Mouse (Mus musculus) midbrain, postnatal 0 days (tissue): Measurements from ENCODE around the gene Fcmr. TPM values are rescaled to one million over a fixed set of nuclear protein-coding genes. Genes with fewer than 3 reads are reported as not detected.

ENCODE experiments used
- ATAC-seq: fragments of 200-750 bp; cut with Nextera tagmentation; 2 replicates; pipeline ENCODE4 v1.8.0; 2017; ENCODE audit warnings: moderate number of reproducible peaks, mild to moderate bottlenecking, moderate TSS enrichment, moderate library complexity; ENCODE audit not compliant: low FRiP score
- DNase-seq: peaks from one replicate; pipeline ENCODE4 v3.0.0-alpha.2; 2015; ENCODE audit warnings: low spot score
- H3K27ac ChIP-seq: fragments of 300-500 bp; sonication (generic); 2 replicates; pipeline ENCODE4 v1.5.1; 2014; ENCODE audit warnings: low read depth, mild to moderate bottlenecking, low read length, mixed read lengths
- H3K27me3 ChIP-seq: fragments of 300-500 bp; sonication (generic); 2 replicates; pipeline ENCODE4 v1.6.1; 2014; ENCODE audit warnings: low read length, control low read depth, mixed read lengths; ENCODE audit not compliant: insufficient read depth
- H3K36me3 ChIP-seq: fragments of 300-500 bp; sonication (generic); 2 replicates; pipeline ENCODE4 v1.6.1; 2014; ENCODE audit warnings: low read length, control low read depth, mixed read lengths; ENCODE audit not compliant: insufficient read depth
- H3K4me1 ChIP-seq: fragments of 300-500 bp; sonication (generic); 2 replicates; pipeline ENCODE4 v1.6.1; 2014; ENCODE audit warnings: mild to moderate bottlenecking, control low read depth, antibody characterized with exemption, low read length, mixed read lengths; ENCODE audit not compliant: insufficient read depth
- H3K4me2 ChIP-seq: fragments of 300-500 bp; sonication (generic); 2 replicates; pipeline ENCODE4 v1.6.1; 2014; ENCODE audit warnings: low read depth, mild to moderate bottlenecking, low read length, mixed read lengths; ENCODE audit not compliant: poor library complexity, severe bottlenecking
- H3K4me3 ChIP-seq: fragments of 300-500 bp; sonication (generic); 2 replicates; pipeline ENCODE4 v1.5.1; 2014; ENCODE audit warnings: low read depth, mild to moderate bottlenecking, low read length, moderate library complexity
- H3K9ac ChIP-seq: fragments of 300-500 bp; sonication (generic); replicated peaks from 2 replicates; pipeline ENCODE4 v1.6.1; 2014; ENCODE audit warnings: mild to moderate bottlenecking, low read length, moderate library complexity, mixed read lengths; ENCODE audit not compliant: poor library complexity, severe bottlenecking
- H3K9me3 ChIP-seq: fragments of 300-500 bp; sonication (generic); 2 replicates; pipeline ENCODE4 v1.6.1; 2016; ENCODE audit warnings: low read length, control low read depth
- CTCF ChIP-seq: IDR thresholded peaks from 2 replicates; pipeline ENCODE4 v1.5.1; 2016; ENCODE audit warnings: antibody characterized with exemption, mild to moderate bottlenecking
- WGBS: fragments of 180-500 bp; shearing (Covaris S2); extraction: QIAGEN DNeasy Blood & Tissue Kit; methylation state at CpG from one replicate; pipeline ENCODE4 v1.1.7; 2014; 5-methylcytosine and 5-hydroxymethylcytosine counted together
- polyA plus RNA-seq: library from polyadenylated mRNA; unstranded; fragments of >200 nt; fragmentation: Nextera tagmentation; extraction: Ambion mirVana; gene quantifications from 2 replicates; pipeline ENCODE4 v1.2.1, GENCODE M21; 2015
- total RNA-seq: library from RNA; depleted of rRNA; stranded (reverse); fragments of >200 nt; gene quantifications from 2 replicates; pipeline ENCODE4 v1.2.3, GENCODE M21; 2014

Fcmr gene
- total and polyA plus RNA-seq, 2 experiments from 2014 or later, result 0.16 to 2.3 TPM

DNA sequence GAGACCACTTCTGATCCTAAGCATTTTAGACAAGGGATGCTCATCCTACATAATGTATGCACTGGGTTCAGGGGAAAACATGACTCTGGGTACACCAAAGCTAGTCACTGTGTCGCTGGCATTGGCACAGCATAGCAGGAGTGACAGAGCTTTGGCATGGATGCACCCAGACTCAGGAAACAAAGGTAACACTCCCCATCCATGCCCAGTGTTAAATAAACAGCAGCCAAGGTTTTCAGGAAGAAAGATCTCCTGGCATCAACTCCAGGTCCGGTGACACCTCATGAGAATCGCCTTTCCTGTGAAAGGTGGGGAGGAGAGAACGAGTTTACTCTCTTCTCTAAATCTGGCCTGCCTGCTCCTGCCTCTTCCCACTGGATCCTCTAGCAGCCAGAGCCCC lies 36.8 kb upstream of the Fcmr start:
- no peak overlapping the region for H3K9ac ChIP-seq
- TF ChIP-seq CTCF, result no peak
- H3K4me2 ChIP-seq, result no peak overlapping the region
- ATAC-seq (no peak), DNase-seq (no peak)
- no peaks in the 10 kb centered on the region for H3K36me3 ChIP-seq
- H3K4me3 ChIP-seq, result no peak overlapping the region
- H3K27ac ChIP-seq, result no peak overlapping the region
- no peaks in the 10 kb centered on the region for H3K4me1 ChIP-seq
- no peaks in the 10 kb centered on the region for H3K9me3 ChIP-seq
- no peaks in the 10 kb centered on the region for H3K27me3 ChIP-seq
- WGBS, result 79% methylated on average over 4 of the region's 4 CpGs

DNA sequence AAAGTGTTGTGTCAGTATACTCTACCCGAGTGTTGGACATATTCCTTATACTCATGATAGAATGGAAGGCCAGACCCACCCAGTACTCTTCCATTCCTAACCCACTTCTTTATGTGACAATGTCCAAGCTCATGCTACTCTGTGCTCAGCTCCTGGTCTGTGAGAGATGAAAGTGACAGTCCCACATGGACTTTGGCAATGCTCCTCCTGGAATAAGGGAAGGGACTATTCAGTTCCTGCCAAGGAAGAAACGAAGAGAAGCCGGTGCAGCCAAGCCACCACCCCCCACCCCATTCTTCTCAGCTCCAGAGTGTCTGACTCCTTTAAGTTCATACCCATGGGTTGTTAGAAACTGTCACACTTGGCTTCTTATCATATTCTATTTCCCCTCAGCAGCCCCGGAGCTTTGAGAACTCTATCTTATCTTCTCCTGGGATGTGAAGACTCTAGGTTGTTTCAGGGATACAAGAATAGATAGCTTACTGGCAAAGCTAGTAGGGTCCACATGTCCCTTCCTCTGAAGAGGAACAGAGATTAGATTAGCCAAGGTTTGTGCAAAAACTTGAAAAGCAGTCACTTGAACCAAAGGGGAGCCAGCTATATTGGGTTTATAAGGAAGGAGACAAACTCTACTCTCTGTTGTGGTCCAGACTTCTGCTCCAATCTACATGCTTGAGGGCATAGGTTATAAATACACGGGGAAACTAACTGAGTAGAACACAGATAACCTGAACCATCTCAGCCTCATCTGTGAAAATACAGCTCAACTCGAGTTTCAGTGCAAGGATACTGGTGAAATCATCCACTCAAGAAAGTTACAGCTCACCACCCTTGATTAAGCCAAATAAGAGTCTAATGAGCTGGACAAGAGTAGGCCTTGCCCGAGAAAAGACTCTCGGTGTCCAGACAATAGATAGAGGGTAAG lies 35.3 kb upstream of the Fcmr start:
- H3K9ac ChIP-seq, result no peak overlapping the region
- TF ChIP-seq CTCF, result no peak
- H3K9me3 ChIP-seq, result no peaks in the 10 kb centered on the region
- H3K27ac ChIP-seq, result no peak overlapping the region
- 79% methylated on average over 8 of the region's 8 CpGs for whole genome bisulfite sequencing
- DNase-seq, result peak; percentile 7
- no peaks in the 10 kb centered on the region for H3K36me3 ChIP-seq
- no peak overlapping the region for H3K4me2 ChIP-seq
- H3K4me1 ChIP-seq, result no peaks in the 10 kb centered on the region
- ATAC-seq, result no peak
- no peak overlapping the region for H3K4me3 ChIP-seq
- H3K27me3 ChIP-seq, result no peaks in the 10 kb centered on the region

DNA sequence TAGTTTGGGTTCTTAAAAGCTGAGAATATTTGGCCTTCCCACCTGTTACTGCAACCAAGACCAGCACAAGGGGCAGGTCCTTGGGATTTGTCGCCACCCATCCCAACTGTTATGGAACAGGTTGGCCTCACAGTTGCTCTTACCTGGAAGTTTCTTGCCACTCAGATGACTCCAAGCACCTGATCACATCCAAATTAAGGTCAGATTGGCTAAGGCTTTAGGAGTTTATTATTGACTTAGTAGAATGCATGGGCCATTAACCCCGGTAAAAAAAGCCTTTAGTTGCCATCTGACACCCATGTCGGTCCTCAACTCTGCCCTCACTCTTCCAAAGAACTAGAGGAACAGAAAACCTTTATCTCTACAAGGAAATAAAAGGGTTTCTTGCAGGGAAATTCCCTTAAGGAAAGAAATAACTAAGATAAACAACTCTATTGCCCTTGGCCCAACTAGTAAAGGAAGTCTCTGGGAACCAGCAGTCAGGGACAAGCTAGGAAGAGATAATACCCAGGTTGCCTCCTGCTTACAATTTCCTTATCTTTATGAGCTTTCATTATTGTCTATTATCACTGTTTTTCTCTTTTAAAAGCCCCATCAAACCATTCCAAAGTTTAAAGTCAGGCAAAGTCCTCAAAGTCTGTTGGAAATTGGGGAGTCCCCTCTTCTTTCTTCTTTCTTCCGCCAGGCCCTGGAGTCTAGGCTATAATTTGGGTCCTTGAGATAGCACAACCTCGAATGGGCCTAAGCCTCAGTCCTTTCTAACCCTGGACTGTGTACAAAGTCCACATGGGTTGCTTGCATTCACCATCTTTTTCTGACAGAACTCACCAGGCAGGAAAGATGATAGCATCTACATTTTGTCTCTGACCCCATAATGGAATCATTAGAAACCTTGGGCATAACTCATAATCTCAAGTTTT lies 33.0 kb upstream of the Fcmr start:
- Histone ChIP-seq H3K4me2 (no peak overlapping the region), H3K36me3 (no peaks in the 10 kb centered on the region), H3K9ac (no peak overlapping the region), H3K27ac (no peak overlapping the region), H3K4me3 (no peak overlapping the region), H3K9me3 (no peaks in the 10 kb centered on the region), H3K27me3 (no peaks in the 10 kb centered on the region), H3K4me1 (no peaks in the 10 kb centered on the region)
- no peak for TF ChIP-seq CTCF
- DNase-seq (no peak), ATAC-seq (no peak)
- 81% methylated on average over 5 of the region's 5 CpGs for WGBS

DNA sequence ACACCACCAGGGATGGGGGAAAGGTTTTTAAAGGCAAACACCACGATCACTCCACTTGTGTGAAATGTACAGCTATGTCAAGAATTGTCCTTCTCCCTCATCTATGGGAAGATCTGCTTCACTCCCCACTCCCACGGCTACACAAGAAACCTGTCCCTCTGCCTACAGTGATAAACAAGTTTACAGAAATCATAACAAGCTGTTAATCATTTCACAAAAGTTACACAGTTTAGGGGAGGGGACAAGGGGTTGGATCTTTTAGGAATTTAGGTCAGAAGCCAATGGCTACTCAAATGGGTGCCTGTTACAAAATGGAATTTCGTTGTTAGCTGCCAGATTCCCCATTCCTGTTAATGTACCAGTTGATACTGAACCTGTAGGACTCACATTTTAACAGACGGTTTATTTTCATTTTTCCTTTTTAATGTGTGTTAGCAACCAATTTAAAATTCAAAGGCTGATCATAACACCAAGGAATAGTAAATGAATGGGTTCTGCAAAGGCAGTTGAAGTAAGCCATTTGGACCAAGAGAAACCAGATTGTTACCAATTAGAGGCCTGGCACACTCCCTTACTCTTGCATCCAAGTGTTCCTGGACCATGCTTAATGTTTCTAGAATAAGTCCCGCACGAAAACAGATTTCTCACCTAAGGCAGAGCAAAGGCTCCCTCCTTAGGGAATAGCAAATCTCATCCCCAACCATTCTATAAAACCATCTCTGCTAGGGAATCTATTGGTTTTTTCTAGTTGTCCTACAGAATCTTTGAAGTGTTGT lies 30.1 kb upstream of the Fcmr start:
- no peak for ATAC-seq
- Histone ChIP-seq H3K4me1 (no peaks in the 10 kb centered on the region), H3K4me3 (no peak overlapping the region), H3K9ac (no peak overlapping the region), H3K36me3 (no peaks in the 10 kb centered on the region), H3K27ac (no peak overlapping the region), H3K9me3 (no peaks in the 10 kb centered on the region), H3K27me3 (no peaks in the 10 kb centered on the region), H3K4me2 (no peak overlapping the region)
- TF ChIP-seq CTCF, result no peak
- peak; percentile 19 for DNase-seq
- WGBS, result 90% methylated on average over 6 of the region's 6 CpGs

DNA sequence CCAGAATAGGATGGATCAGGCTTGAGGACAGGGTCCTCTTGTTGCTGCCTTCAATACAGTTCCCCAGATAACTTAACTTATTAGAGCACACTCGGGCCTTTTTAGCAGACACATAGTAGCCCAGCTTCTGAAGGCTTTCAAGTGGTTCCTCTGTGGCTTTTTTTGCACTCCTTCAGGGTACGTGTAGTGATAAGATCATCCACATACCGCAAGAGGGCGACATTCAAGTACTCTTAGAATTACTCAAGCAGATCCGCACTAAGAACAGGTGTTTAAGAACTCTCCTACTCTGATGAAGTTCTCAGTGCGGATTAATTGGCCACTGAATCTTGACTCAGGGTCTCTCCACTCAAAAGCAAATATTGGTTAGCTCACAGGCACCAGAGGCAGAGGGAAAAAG lies 27.2 kb upstream of the Fcmr start:
- no peaks in the 10 kb centered on the region for H3K9me3 ChIP-seq
- H3K4me2 ChIP-seq, result no peak overlapping the region
- no peaks in the 10 kb centered on the region for H3K36me3 ChIP-seq
- no peaks in the 10 kb centered on the region for H3K4me1 ChIP-seq
- DNase-seq (no peak), ATAC-seq (no peak)
- H3K4me3 ChIP-seq, result no peak overlapping the region
- 52% methylated on average over 6 of the region's 6 CpGs for WGBS
- TF ChIP-seq CTCF, result peak; percentile 13; the same call in 1 of the 2 replicates
- H3K9ac ChIP-seq, result no peak overlapping the region
- no peaks in the 10 kb centered on the region for H3K27me3 ChIP-seq
- no peak overlapping the region for H3K27ac ChIP-seq
